Mouse (Mus musculus) layer of hippocampus, adult 2 months (tissue): ENCODE data around the gene Dlg2. TPM values are rescaled to one million over a fixed set of nuclear protein-coding genes. Genes with fewer than 3 reads are reported as not detected.

Source experiments
- DNase-seq, 2 experiments: peaks; one replicate each; pipeline ENCODE4 v3.0.0; 2022; ENCODE audit warnings: low spot score in 2 of 2
- H3K27ac ChIP-seq: fragments of 200-600 bp; 2 replicates; pipeline ENCODE4 v1.8.1; 2022
- H3K4me3 ChIP-seq: fragments of 200-600 bp; 2 replicates; pipeline ENCODE4 v1.8.1; 2022; ENCODE audit warnings: mild to moderate bottlenecking
- CTCF ChIP-seq: fragments of 200-600 bp; conservative IDR thresholded peaks from 2 replicates; pipeline ENCODE4 v1.8.1; 2022; ENCODE audit warnings: antibody characterized with exemption, mild to moderate bottlenecking, moderate library complexity
- total RNA-seq, 2 experiments: library from RNA; stranded (reverse); gene quantifications; 2 replicates each; pipeline ENCODE4 v1.2.3; 2021

Dlg2 gene
- total RNA-seq, 2 experiments from 2014 or later, result 248 to 256 TPM

- H3K4me3 ChIP-seq, result no peak overlapping the region
- no peak for TF ChIP-seq CTCF
- no peak for DNase-seq
- no peak overlapping the region for H3K27ac ChIP-seq
These were observed 1548.5 kb downstream of the Dlg2 start for GRCm38 (mm10) chr7:92024928-92025327.

- no peak for TF ChIP-seq CTCF
- no peak overlapping the region for H3K4me3 ChIP-seq
- no peak for DNase-seq
- no peak overlapping the region for H3K27ac ChIP-seq
These were observed 1549.1 kb downstream of the Dlg2 start for GRCm38 (mm10) chr7:92025465-92026056.

GRCm38 (mm10) chr7:92027049-92027448 is 1550.6 kb downstream of the Dlg2 start:
- Histone ChIP-seq H3K27ac (no peak overlapping the region), H3K4me3 (no peak overlapping the region)
- TF ChIP-seq CTCF, result peak; percentile 92
- DNase-seq, result peak; percentile 47 to 68

GRCm38 (mm10) chr7:92034256-92034655 is 1557.8 kb downstream of the Dlg2 start:
- no peak overlapping the region for H3K27ac ChIP-seq
- DNase-seq, result no peak

GRCm38 (mm10) chr7:92040187-92040586 is 1563.7 kb downstream of the Dlg2 start:
- DNase-seq, result no peak
- no peak overlapping the region for H3K27ac ChIP-seq
- H3K4me3 ChIP-seq, result no peak overlapping the region
- no peak for TF ChIP-seq CTCF

More at GRCm38 (mm10) chr7:92034256-92034655, 1557.8 kb downstream of the Dlg2 start:
- TF ChIP-seq CTCF, result no peak
- no peak overlapping the region for H3K4me3 ChIP-seq

DNA sequence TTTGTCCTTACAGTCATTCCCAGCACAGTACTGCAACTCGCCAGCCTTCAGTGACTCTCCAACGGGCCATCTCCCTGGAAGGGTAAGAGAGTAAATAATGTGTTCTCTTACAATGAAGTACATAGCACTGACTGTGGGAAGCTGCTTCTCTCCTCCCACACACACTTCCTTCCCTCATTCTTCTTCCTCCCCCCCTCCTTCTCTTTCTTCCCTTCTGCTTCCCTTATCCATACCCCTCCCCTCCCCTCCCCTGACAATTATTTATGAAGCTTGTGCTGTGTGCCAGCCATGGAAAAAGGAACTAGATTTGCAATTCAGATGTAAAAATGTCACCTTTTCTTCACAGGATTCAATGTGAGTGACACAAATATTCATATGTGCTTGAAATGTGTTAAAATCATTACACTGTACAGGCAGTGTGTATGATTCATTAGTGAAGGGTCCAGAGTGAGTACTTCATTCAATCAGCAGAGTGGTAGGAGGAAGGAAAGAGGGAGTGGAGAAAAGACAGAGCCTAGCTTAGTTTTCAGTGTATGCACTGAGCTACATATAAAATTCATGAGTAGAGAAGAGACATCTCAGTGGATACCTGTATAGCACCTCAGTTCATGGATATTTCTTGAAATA is 1564.4 kb downstream of the Dlg2 start:
- H3K27ac ChIP-seq, result peak overlapping the region; percentile 3; the same call in 1 of the 2 replicates

DNA sequence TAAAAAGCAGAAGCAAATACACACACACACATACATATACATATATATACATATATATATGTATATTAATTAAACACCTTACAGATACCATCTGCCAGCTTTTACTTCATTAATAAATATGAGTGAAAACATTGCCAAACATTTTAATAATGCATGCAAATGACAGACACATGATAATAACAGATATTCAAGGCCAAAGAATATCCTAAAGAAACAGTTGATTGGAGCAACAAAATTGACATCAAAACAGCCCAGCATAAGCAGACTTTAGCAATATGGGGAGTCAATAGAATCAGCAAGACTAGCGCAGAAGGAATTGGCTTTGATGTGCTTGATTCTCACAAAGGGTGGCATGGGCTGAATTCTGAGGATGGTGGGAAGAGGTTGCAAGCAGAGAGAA is 1568.5 kb downstream of the Dlg2 start:
- Histone ChIP-seq H3K4me3 (no peak overlapping the region), H3K27ac (no peak overlapping the region)
- DNase-seq, result no peak
- no peak for TF ChIP-seq CTCF

More for the DNA sequence above, 1564.4 kb downstream of the Dlg2 start:
- TF ChIP-seq CTCF, result no peak
- no peak overlapping the region for H3K4me3 ChIP-seq
- no peak for DNase-seq

- peak; percentile 56 for TF ChIP-seq CTCF
- no peak overlapping the region for H3K4me3 ChIP-seq
- H3K27ac ChIP-seq, result peak overlapping the region; percentile 28; the same call in 1 of the 2 replicates
- DNase-seq, result peak in 1 of 2 experiments; percentile 15
These were observed 1570.8 kb downstream of the Dlg2 start for GRCm38 (mm10) chr7:92047271-92047670.

DNA sequence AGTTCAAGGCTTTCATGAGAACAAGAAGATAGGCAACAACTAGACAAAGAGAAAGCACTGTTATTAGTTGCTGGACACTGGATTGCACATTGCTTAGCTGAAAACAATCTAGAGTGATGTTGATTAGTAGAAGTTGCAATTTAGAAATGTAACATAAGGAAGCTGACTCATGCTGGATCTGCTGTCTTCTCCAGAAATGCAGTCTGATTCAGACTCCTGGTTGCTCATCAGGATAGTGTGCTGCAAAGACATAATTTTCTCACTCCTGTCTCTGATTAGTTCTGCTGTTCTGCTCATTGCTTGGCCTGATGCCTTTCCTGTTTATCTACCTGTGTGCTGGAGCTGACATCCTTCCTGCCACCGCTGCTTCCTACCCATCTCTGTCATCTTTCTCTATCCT is 1572.4 kb downstream of the Dlg2 start:
- H3K27ac ChIP-seq, result peak overlapping the region; percentile 59; the same call in 1 of the 2 replicates

DNA sequence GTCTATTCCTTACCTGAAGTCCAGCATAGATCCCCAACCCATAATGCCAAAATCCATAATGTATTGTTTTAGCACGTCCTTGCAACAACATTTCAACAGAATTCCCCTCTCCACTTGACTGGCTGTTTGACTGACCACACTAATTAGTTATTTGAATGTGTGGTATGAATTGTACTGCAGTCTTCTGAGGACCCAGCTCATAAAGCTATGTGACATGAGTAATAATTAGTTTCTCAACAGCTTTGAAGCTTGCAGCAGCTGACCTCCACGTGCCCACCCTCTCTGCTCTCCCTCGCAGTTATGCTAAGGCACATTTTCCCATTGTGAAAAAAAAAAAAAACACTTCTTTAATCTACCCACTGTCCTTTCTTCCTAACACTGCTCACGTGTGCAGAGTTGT is 1590.4 kb downstream of the Dlg2 start:
- Histone ChIP-seq H3K4me3 (no peak overlapping the region), H3K27ac (no peak overlapping the region)
- no peak for DNase-seq
- TF ChIP-seq CTCF, result no peak

More for the DNA sequence above, 1572.4 kb downstream of the Dlg2 start:
- H3K4me3 ChIP-seq, result no peak overlapping the region
- peak in 1 of 2 experiments; percentile 37 for DNase-seq
- TF ChIP-seq CTCF, result no peak

GRCm38 (mm10) chr7:92087429-92087828 is 1611.0 kb downstream of the Dlg2 start:
- Histone ChIP-seq H3K4me3 (no peak overlapping the region), H3K27ac (no peak overlapping the region)
- no peak for DNase-seq
- no peak for TF ChIP-seq CTCF

GRCm38 (mm10) chr7:92093860-92094259 is 1617.4 kb downstream of the Dlg2 start:
- peak; percentile 81 to 82 for DNase-seq
- Histone ChIP-seq H3K4me3 (no peak overlapping the region), H3K27ac (peak overlapping the region; percentile 69; the same call in 1 of the 2 replicates)
- TF ChIP-seq CTCF, result peak; percentile 77

GRCm38 (mm10) chr7:92095198-92095597 is 1618.7 kb downstream of the Dlg2 start:
- peak in 1 of 2 experiments; percentile 32 for DNase-seq
- TF ChIP-seq CTCF, result no peak
- no peak overlapping the region for H3K4me3 ChIP-seq
- peak overlapping the region; percentile 69; the same call in 1 of the 2 replicates for H3K27ac ChIP-seq

DNA sequence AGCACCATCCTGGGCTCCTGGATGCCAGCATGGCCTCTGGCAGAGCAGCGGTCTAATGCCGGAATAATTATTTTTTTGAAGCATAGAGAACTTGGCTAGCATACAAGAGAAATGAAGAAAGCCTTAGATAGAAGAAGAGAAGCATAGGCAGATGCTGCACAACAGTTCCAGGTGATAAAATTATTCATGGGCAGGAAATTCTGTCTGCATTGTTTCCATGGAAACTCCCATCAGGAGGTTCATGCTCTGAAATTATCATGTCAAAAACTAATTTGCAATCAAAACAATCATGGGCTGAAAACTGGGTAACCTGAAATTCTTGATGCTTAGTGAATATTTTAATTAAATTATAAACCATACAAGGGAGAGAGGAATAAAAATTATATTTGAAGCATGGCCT is 1624.4 kb downstream of the Dlg2 start:
- Histone ChIP-seq H3K4me3 (no peak overlapping the region), H3K27ac (peak overlapping the region; percentile 46; the same call in 1 of the 2 replicates)
- no peak for TF ChIP-seq CTCF
- DNase-seq, result no peak
